Mouse (Mus musculus): ENCODE measurements around the gene Styx.

DNA sequence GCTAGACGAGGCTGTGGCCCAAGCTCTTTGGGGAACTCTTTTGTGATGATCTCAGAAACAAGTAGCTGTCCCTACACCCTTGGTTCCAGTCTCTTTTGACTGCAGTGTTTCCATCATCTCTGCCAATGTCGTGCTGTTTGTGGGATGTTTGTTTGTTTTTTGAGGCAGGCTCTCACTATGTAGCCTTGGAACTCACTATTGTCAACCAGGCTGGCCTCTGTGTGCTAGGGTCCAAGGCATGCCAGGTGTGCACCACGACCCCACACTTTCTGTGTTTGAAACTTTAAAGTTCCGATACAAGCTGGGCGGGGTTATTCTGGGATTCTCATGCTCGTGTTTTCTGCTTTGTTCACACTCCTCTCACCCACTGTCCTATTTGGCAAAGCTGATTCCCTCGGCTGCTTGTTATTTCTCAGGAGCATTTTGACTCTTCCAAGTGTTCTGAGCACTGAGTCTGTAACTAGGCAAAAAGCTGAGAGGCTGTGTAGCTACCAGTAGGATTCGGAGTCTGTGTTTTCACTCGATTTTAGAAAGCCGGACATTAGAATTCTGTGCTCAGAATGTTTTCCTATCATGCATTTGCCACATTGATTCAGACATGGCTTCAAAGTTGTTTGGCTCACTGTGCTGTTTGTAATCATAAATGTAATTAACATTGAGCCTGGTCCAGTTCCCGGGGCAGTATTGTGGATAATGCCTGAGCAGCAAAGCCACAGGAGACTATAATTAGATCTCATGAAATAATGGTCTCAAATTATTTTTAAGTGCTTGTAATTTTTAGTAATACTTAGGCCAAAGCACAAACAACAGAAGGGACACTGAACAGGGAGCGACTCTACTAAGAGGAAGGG lies 105.0 kb downstream of the Styx start:
- TF ChIP-seq CTCF (IDR thresholded peaks at IDR 0.05; ENCODE audit: low read depth), result no peak
- TF ChIP-seq EP300 (IDR thresholded peaks at IDR 0.05; ENCODE audit: low read depth), result no peak
